Mouse (Mus musculus) kidney, adult 8-10 months (tissue): Measurements from ENCODE around the gene Defb33.

Experiments used
- DNase-seq, 2 experiments: peaks; one replicate each; pipeline ENCODE4 v3.0.0; 2022

Gene Defb33

DNA sequence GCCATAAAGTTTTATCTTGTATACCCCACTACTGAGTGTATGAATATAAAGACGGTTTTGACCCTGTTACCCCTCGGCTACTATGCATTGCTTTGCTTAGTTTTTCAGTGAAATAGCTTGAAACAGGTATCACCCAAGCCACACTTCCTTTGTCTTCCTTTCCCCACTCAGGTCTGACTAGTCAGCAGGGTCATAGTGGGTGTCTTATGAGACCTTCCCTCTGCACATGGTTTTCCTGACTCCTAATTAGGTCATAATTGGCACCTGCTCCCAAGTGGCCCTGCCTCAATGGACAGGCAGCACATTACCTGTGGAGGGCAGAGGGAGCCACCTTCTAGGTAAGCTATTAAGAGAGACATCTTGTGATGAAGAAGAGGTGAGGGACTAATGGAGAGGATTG lies at the start of gene Defb33:
Defb33 (plus strand) TSS at position 301 of the 400 bp plus-strand sequence.
- no peak for DNase-seq

GRCm38 (mm10) chr8:20874608-20875007 lies 17.9 kb upstream of the Defb33 start:
- no peak for DNase-seq

- no peak for DNase-seq
Observed at GRCm38 (mm10) chr8:20902527-20902926, 10.1 kb downstream of the Defb33 start, which contains the start of gene Gm15056. Gene Gm15056 (minus strand): TSS chr8:20902627.

DNA sequence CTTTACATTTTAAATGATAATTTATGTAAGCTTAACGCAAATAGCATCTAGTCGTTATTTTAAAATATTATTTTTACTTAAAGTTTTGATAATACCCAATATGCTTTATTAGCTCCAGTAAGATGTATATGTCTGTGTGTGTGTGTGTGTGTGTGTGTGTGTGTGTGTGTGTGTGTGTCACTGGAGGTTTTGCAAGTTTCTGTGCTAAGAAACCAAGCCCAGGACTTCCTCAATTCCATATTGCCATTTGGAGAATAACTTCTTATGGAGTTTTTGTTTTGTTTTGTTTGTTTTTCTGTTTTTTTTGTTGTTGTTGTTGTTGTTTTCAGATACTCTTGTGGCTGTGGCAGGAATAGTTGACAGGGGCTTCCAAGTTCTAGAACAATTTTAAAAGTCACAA lies 14.7 kb downstream of the Defb33 start:
- DNase-seq: no peak

DNA sequence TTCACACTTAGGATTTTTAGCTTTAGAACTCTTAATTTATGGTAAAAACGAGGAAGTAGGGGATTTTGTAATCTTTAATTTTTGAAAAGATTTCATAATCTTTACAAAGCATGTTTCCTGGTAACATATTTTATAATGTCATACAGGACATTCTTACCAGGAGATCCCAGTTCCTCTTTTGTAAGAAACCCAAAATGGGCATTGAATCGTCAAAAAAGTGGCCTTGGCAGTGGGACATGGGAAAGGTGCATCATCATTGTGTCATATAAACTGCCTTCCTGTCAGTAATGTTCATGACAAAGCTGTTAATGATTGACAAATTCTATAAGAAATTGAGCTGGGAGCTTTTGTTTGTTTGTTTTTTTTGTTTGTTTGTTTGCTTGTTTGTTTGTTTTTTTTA lies 15.8 kb downstream of the Defb33 start:
- DNase-seq: no peak

DNA sequence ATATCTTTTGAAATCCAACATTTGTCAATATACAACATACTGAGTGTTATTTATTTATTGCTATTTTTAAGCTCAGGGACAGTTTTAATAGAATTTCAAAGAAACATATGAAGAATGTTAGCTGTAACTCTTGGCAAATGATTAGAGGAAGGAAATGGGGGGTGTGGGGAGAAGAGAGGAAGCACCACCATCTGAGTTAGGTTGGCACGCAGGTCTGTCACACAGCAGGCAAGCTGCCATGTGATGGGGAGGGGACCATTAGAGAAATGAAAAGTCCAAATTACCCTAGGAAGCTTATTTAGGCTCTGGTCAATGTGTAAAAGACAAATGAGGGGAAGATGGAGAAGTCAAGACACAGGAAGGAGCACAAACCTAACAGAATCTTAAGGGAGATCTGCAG lies 19.8 kb downstream of the Defb33 start:
- DNase-seq: no peak

GRCm38 (mm10) chr8:20921971-20922370 lies 29.5 kb downstream of the Defb33 start, which contains the start of gene Gm6040:
Gene Gm6040 (minus strand): TSS chr8:20922071.
- DNase-seq: no peak

DNA sequence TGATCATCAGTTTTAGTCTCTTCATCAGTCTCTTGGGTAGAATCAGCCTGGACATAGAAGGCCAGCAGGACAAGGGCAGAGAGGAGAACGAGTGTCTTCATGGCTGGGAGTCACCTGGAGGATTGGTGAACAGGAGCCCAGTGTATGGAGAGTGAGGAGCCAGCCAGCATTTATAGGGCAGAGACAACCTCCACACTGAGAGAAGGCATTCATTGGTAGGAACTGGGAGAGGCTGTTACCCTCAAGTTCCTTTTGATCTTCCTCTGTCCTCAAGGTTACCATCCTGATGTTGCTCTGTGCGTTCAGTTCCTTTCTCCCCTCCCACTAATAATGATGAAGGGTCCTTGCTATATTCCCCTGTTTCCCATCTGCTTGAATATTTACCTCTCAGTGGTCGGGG lies 52.1 kb downstream of the Defb33 start, which contains the start of gene AY761185:
AY761185 (minus strand) TSS at position 101 of the 400 bp plus-strand sequence.
- DNase-seq: no peak
